Mouse (Mus musculus) CH12.LX (cell line): ENCODE measurements around the gene Psmd13. TPM values are rescaled to one million over a fixed set of nuclear protein-coding genes. Genes with fewer than 3 reads are reported as not detected.

ENCODE experiments used
- DNase-seq: peaks from one replicate; pipeline ENCODE4 v3.0.0-alpha.2; 2013; ENCODE audit errors: extremely low read depth
- H3K27ac ChIP-seq: 2 replicates; pipeline ENCODE4 v1.5.1; 2012; ENCODE audit warnings: low read depth, mild to moderate bottlenecking, control low read depth, moderate library complexity; ENCODE audit not compliant: insufficient read depth
- H3K27me3 ChIP-seq: replicated peaks from 2 replicates; pipeline ENCODE3; 2012; ENCODE audit warnings: inconsistent platforms
- H3K36me3 ChIP-seq, 2 experiments: replicated peaks in 1 of 2; 2 replicates each; pipeline versions ENCODE3 to v1.6.1; 2012; ENCODE audit warnings: inconsistent platforms in 1 of 2, low read length in 1 of 2, mild to moderate bottlenecking in 1 of 2, mixed read lengths in 1 of 2, moderate library complexity in 1 of 2; ENCODE audit not compliant: control insufficient read depth in 1 of 2, insufficient read depth in 1 of 2
- H3K4me1 ChIP-seq, 2 experiments: 2 replicates each; pipeline ENCODE4 v1.6.1; 2012; ENCODE audit warnings: inconsistent platforms in 1 of 2, moderate library complexity in 1 of 2; ENCODE audit not compliant: insufficient read depth in 2 of 2, control insufficient read depth in 1 of 2
- H3K4me2 ChIP-seq: 2 replicates; pipeline ENCODE4 v1.6.1; 2012; ENCODE audit warnings: low read depth, mild to moderate bottlenecking, control low read depth; ENCODE audit not compliant: poor library complexity, insufficient read depth, severe bottlenecking
- H3K4me3 ChIP-seq, 3 experiments: fragments of 150-350 bp in 1 of 3; sonication (generic) in 1 of 3; replicated peaks in 1 of 3; 2 replicates each; pipeline versions ENCODE3 to v1.5.1; 2011 to 2012; ENCODE audit warnings: low read depth in 2 of 3, low read length in 2 of 3, mild to moderate bottlenecking in 2 of 3, moderate library complexity in 2 of 3, control low read depth in 1 of 3, improper control_type of control experiment in 1 of 3, inconsistent platforms in 1 of 3, mixed read lengths in 1 of 3; ENCODE audit not compliant: poor library complexity in 1 of 3
- H3K79me2 ChIP-seq: replicated peaks from 2 replicates; pipeline ENCODE4 v1.6.1; 2012; ENCODE audit warnings: mild to moderate bottlenecking, moderate library complexity; ENCODE audit not compliant: control insufficient read depth, poor library complexity, insufficient read depth, severe bottlenecking; ENCODE audit errors: extremely low read depth
- H3K9ac ChIP-seq: 2 replicates; pipeline ENCODE4 v1.6.1; 2012; ENCODE audit warnings: low read depth, mild to moderate bottlenecking, control low read depth, moderate library complexity; ENCODE audit not compliant: insufficient read depth
- H3K9me3 ChIP-seq: replicated peaks from 2 replicates; pipeline ENCODE3; 2012; ENCODE audit warnings: low read length, inconsistent platforms, mixed read lengths
- BHLHE40 ChIP-seq: IDR thresholded peaks from 2 replicates; pipeline ENCODE4 v1.6.1; 2011; ENCODE audit warnings: mild to moderate bottlenecking, low read depth, low read length, improper control_type of control experiment
- CHD1 ChIP-seq: IDR thresholded peaks from 2 replicates; pipeline ENCODE4 v1.6.1; 2012; ENCODE audit warnings: low read depth, low read length, improper control_type of control experiment, inconsistent platforms
- CTCF ChIP-seq, 2 experiments: IDR thresholded peaks in 1 of 2; conservative IDR thresholded peaks in 1 of 2; 2 replicates each; pipeline ENCODE4 v1.5.1; 2011 to 2012; ENCODE audit warnings: low read depth in 2 of 2, low read length in 2 of 2, improper control_type of control experiment in 1 of 2, inconsistent platforms in 1 of 2, mild to moderate bottlenecking in 1 of 2, moderate library complexity in 1 of 2
- E2F4 ChIP-seq: IDR thresholded peaks from 2 replicates; pipeline ENCODE4 v1.6.1; 2011; ENCODE audit warnings: low read depth, low read length, improper control_type of control experiment; ENCODE audit not compliant: insufficient replicate concordance
- ELF1 ChIP-seq: IDR thresholded peaks from 2 replicates; pipeline ENCODE4 v1.6.1; 2014; ENCODE audit warnings: low read depth, mild to moderate bottlenecking, inconsistent platforms, low read length, improper control_type of control experiment
- ETS1 ChIP-seq: conservative IDR thresholded peaks from 2 replicates; pipeline ENCODE4 v1.6.1; 2012; ENCODE audit warnings: low read depth, mild to moderate bottlenecking, inconsistent platforms, low read length, improper control_type of control experiment, moderate library complexity
- GABPA ChIP-seq: IDR thresholded peaks from 2 replicates; pipeline ENCODE4 v1.6.1; 2012; ENCODE audit warnings: low read depth, low read length, improper control_type of control experiment, inconsistent platforms; ENCODE audit not compliant: insufficient replicate concordance
- HCFC1 ChIP-seq: IDR thresholded peaks from 2 replicates; pipeline ENCODE4 v1.6.1; 2012; ENCODE audit warnings: low read depth, mild to moderate bottlenecking, inconsistent platforms, low read length, improper control_type of control experiment
- IRF4 ChIP-seq: IDR thresholded peaks from 2 replicates; pipeline ENCODE4 v1.6.1; 2014; ENCODE audit warnings: low read depth, mild to moderate bottlenecking, inconsistent platforms, low read length, improper control_type of control experiment
- JUND ChIP-seq: conservative IDR thresholded peaks from 2 replicates; pipeline ENCODE4 v1.6.1; 2011; ENCODE audit warnings: low read depth, low read length, improper control_type of control experiment
- KAT2A ChIP-seq: IDR thresholded peaks from 2 replicates; pipeline ENCODE4 v1.6.1; 2012; ENCODE audit warnings: low read length, improper control_type of control experiment, inconsistent platforms; ENCODE audit not compliant: insufficient replicate concordance
- MAFK ChIP-seq: IDR thresholded peaks from 2 replicates; pipeline ENCODE4 v1.6.1; 2011; ENCODE audit warnings: low read length, improper control_type of control experiment; ENCODE audit not compliant: insufficient replicate concordance
- MAX ChIP-seq: IDR thresholded peaks from 2 replicates; pipeline ENCODE4 v1.6.1; 2011; ENCODE audit warnings: low read length, improper control_type of control experiment
- MAZ ChIP-seq: IDR thresholded peaks from 2 replicates; pipeline ENCODE4 v1.6.1; 2012; ENCODE audit warnings: low read depth, mild to moderate bottlenecking, inconsistent platforms, low read length, improper control_type of control experiment, moderate library complexity
- MYC ChIP-seq: IDR thresholded peaks from 2 replicates; pipeline ENCODE4 v1.6.1; 2011; ENCODE audit warnings: low read depth, mild to moderate bottlenecking, improper control_type of control experiment, low read length
- NELFE ChIP-seq: IDR thresholded peaks from 2 replicates; pipeline ENCODE4 v1.6.1; 2011; ENCODE audit warnings: low read depth, low read length, improper control_type of control experiment
- POLR2AphosphoS2 ChIP-seq: IDR thresholded peaks from 2 replicates; pipeline ENCODE4 v1.6.1; 2011; ENCODE audit warnings: low read depth, low read length, improper control_type of control experiment
- RAD21 ChIP-seq: IDR thresholded peaks from 2 replicates; pipeline ENCODE4 v1.6.1; 2011; ENCODE audit warnings: low read depth, mild to moderate bottlenecking, low read length, improper control_type of control experiment, moderate library complexity
- SIN3A ChIP-seq: IDR thresholded peaks from 2 replicates; pipeline ENCODE4 v1.6.1; 2012; ENCODE audit warnings: low read length, improper control_type of control experiment, inconsistent platforms
- SMC3 ChIP-seq: IDR thresholded peaks from 2 replicates; pipeline ENCODE4 v1.6.1; 2011; ENCODE audit warnings: low read depth, low read length, improper control_type of control experiment
- TBP ChIP-seq: conservative IDR thresholded peaks from 2 replicates; pipeline ENCODE4 v1.6.1; 2011; ENCODE audit warnings: low read depth, low read length, improper control_type of control experiment
- TCF12 ChIP-seq: IDR thresholded peaks from 2 replicates; pipeline ENCODE4 v1.6.1; 2014; ENCODE audit warnings: low read depth, mild to moderate bottlenecking, inconsistent platforms, low read length, improper control_type of control experiment
- UBTF ChIP-seq: IDR thresholded peaks from 2 replicates; pipeline ENCODE4 v1.6.1; 2012; ENCODE audit warnings: low read depth, mild to moderate bottlenecking, inconsistent platforms, low read length, improper control_type of control experiment, moderate library complexity
- USF1 ChIP-seq: IDR thresholded peaks from 2 replicates; pipeline ENCODE4 v1.6.1; 2014; ENCODE audit warnings: low read depth, mild to moderate bottlenecking, inconsistent platforms, low read length, improper control_type of control experiment
- USF2 ChIP-seq: conservative IDR thresholded peaks from 2 replicates; pipeline ENCODE4 v1.6.1; 2011; ENCODE audit warnings: low read depth, low read length, improper control_type of control experiment
- ZC3H11A ChIP-seq: IDR thresholded peaks from 2 replicates; pipeline ENCODE4 v1.6.1; 2012; ENCODE audit warnings: low read depth, mild to moderate bottlenecking, inconsistent platforms, low read length, improper control_type of control experiment
- ZKSCAN1 ChIP-seq: IDR thresholded peaks from 2 replicates; pipeline ENCODE4 v1.6.1; 2012; ENCODE audit warnings: low read depth, inconsistent platforms, low read length, improper control_type of control experiment, borderline replicate concordance
- ZMIZ1 ChIP-seq: IDR thresholded peaks from 2 replicates; pipeline ENCODE4 v1.6.1; 2012; ENCODE audit warnings: low read depth, mild to moderate bottlenecking, inconsistent platforms, low read length, improper control_type of control experiment
- ZNF384 ChIP-seq: IDR thresholded peaks from 2 replicates; pipeline ENCODE4 v1.6.1; 2012; ENCODE audit warnings: low read depth, low read length, improper control_type of control experiment, inconsistent platforms
- dilution Hi-C: fragments of 300-500 bp; cut with MboI; formaldehyde crosslinking; loops from 2 replicates; pipeline ENCODE4 v1.14.3; 2020; ENCODE audit warnings: low sequenced_read_pairs; ENCODE audit not compliant: extremely low pct_unique_long_range_greater_than_20kb, extremely low pct_ligation_motif_present
- in situ Hi-C: fragments of 300-500 bp; cut with MboI; formaldehyde crosslinking; loops from 3 replicates; pipeline ENCODE4 v1.14.3; 2019; ENCODE audit warnings: low sequenced_read_pairs, low pct_ligation_motif_present, low pct_unique_long_range_greater_than_20kb, mixed read lengths
- polyA plus RNA-seq: library from polyadenylated mRNA; unstranded; fragments of >175 nt; gene quantifications from 2 replicates; pipeline ENCODE4 v1.2.1, GENCODE M21; 2012; ENCODE audit warnings: low read depth; ENCODE audit not compliant: insufficient read length
- total RNA-seq, 2 experiments: library from RNA; depleted of rRNA; stranded (reverse); fragments of 300-350 nt in 1 of 2; fragments of >200 nt in 1 of 2; gene quantifications; 2 replicates each; pipeline ENCODE4 v1.2.3; 2012 to 2014

Gene Psmd13
- total and polyA plus RNA-seq, 3 experiments = 165 to 185 (median 168) TPM

GRCm38 (mm10) chr7:140843806-140844205 lies 38.0 kb upstream of the Psmd13 start:
- Histone ChIP-seq H3K4me3 (no peak overlapping the region), H3K36me3 (no peaks in the 10 kb centered on the region), H3K4me2 (no peak overlapping the region), H3K79me2 (no peaks in the 10 kb centered on the region), H3K27ac (no peak overlapping the region), H3K9me3 (no peaks in the 10 kb centered on the region), H3K4me1 (peaks cover 0 to 5% of the 10 kb centered on the region in 2 experiments; a peak in 2 of 4 replicates), H3K27me3 (peaks cover 77% of the 10 kb centered on the region), H3K9ac (no peak overlapping the region)
- dilution Hi-C loops = no loop called here
- in situ Hi-C loops = loop anchor here (5.0 to 25.0 kb wide), 3 partner anchors 58 to 757 kb away; partner anchors contain the start of genes Caly, Cox8b, Prap1 and Rnh1
- no peak for DNase-seq
- TF ChIP-seq SIN3A (no peak), UBTF (no peak), MAX (no peak), ZKSCAN1 (no peak), CHD1 (no peak), MYC (no peak), GABPA (no peak), KAT2A (no peak), ZMIZ1 (no peak), USF1 (no peak), POLR2AphosphoS2 (no peak), MAFK (no peak), ZNF384 (no peak), HCFC1 (no peak)

- no peak within 1 kb of the TSS for H3K9ac ChIP-seq
- TF ChIP-seq SMC3 (peak; percentile 99), HCFC1 (no peak), IRF4 (no peak), NELFE (no peak), MAZ (0 out of 2 replicates have a peak, but pooled peaks have one; percentile 28), UBTF (no peak), ELF1 (no peak), BHLHE40 (peak; percentile 78), RAD21 (peak; percentile 96), ZNF384 (no peak), POLR2AphosphoS2 (no peak), TBP (no peak), MAX (no peak), MAFK (no peak), ZKSCAN1 (no peak), ZMIZ1 (no peak), CTCF (conservative IDR thresholded peaks at IDR 0.05 in 1 of 2, IDR thresholded peaks at IDR 0.05 in 1 of 2; ENCODE audit: low read depth in 2 of 2, low read length in 2 of 2) (peak; percentile 55 to 96), USF2 (no peak), TCF12 (no peak), E2F4 (no peak), JUND (no peak), ZC3H11A (peak; percentile 90), ETS1 (no peak), MYC (0 out of 2 replicates have a peak, but pooled peaks have one; percentile 33)
- no peak within 1 kb of the TSS for H3K4me3 ChIP-seq
- H3K79me2 ChIP-seq = no peaks in the 10 kb centered on the region
- in situ Hi-C loops = loop anchor here (5.0 to 25.0 kb wide), 4 partner anchors 57 to 758 kb away; partner anchors contain the start of genes Caly, Cox8b, Prap1 and Rnh1
- H3K27me3 ChIP-seq = peaks cover 64% of the 10 kb centered on the region
- peaks cover 0 to 5% of the 10 kb centered on the region in 2 experiments; a peak in 2 of 4 replicates for H3K4me1 ChIP-seq
- no peak within 1 kb of the TSS; the same call in 1 of the 2 replicates for H3K4me2 ChIP-seq
- DNase-seq = peak; percentile 90
- H3K36me3 ChIP-seq = no peaks in the 10 kb centered on the region
- H3K27ac ChIP-seq = no peak within 1 kb of the TSS
- dilution Hi-C loops = no loop called here
- no peaks in the 10 kb centered on the region for H3K9me3 ChIP-seq
Observed at GRCm38 (mm10) chr7:140844905-140845665, 36.7 kb upstream of the Psmd13 start, which contains the start of gene Scgb1c1. TSS of gene Scgb1c1 (plus strand) at chr7:140845547.
